Mouse (Mus musculus) embryonic facial prominence, embryonic 11.5 days (tissue): ENCODE results near the gene Wfdc9. TPM values are rescaled to one million over a fixed set of nuclear protein-coding genes. Genes with fewer than 3 reads are reported as not detected.

ENCODE experiments used
- ATAC-seq: fragments of 200-750 bp; cut with Nextera tagmentation; replicated peaks from 2 replicates; pipeline ENCODE4 v1.8.0; 2017; ENCODE audit warnings: low read depth; ENCODE audit not compliant: insufficient number of reproducible peaks, low FRiP score, low TSS enrichment
- DNase-seq: peaks from one replicate; pipeline ENCODE4 v3.0.0-alpha.2; 2015; ENCODE audit warnings: low spot score
- H3K27ac ChIP-seq: fragments of 300-500 bp; sonication (generic); replicated peaks from 2 replicates; pipeline ENCODE4 v1.5.1; 2014; ENCODE audit warnings: mild to moderate bottlenecking, low read depth, low read length, control low read depth
- H3K27me3 ChIP-seq: fragments of 300-500 bp; sonication (generic); 2 replicates; pipeline ENCODE4 v1.6.1; 2014; ENCODE audit warnings: mild to moderate bottlenecking, low read length, moderate library complexity, mixed read lengths; ENCODE audit not compliant: control insufficient read depth, insufficient read depth
- H3K36me3 ChIP-seq: fragments of 300-500 bp; sonication (generic); replicated peaks from 2 replicates; pipeline ENCODE4 v1.6.1; 2014; ENCODE audit warnings: low read depth, mild to moderate bottlenecking, low read length, moderate library complexity, mixed read lengths; ENCODE audit not compliant: control insufficient read depth, insufficient read depth
- H3K4me1 ChIP-seq: fragments of 300-500 bp; sonication (generic); 2 replicates; pipeline ENCODE4 v1.6.1; 2014; ENCODE audit warnings: low read length, mixed read lengths; ENCODE audit not compliant: control insufficient read depth, insufficient read depth
- H3K4me2 ChIP-seq: fragments of 300-500 bp; sonication (generic); 2 replicates; pipeline ENCODE4 v1.6.1; 2014; ENCODE audit warnings: low read depth, mild to moderate bottlenecking, control low read depth, low read length, moderate library complexity
- H3K4me3 ChIP-seq: fragments of 300-500 bp; sonication (generic); 2 replicates; pipeline ENCODE4 v1.5.1; 2014; ENCODE audit warnings: low read depth, low read length, control low read depth
- H3K9ac ChIP-seq: fragments of 300-500 bp; sonication (generic); replicated peaks from 2 replicates; pipeline ENCODE4 v1.6.1; 2014; ENCODE audit warnings: mild to moderate bottlenecking, control low read depth, low read length
- H3K9me3 ChIP-seq: fragments of 300-500 bp; sonication (generic); replicated peaks from 2 replicates; pipeline ENCODE4 v1.6.1; 2016; ENCODE audit warnings: mild to moderate bottlenecking, low read length, inconsistent platforms, mixed read lengths; ENCODE audit not compliant: control insufficient read depth
- WGBS: fragments of 180-500 bp; shearing (Covaris S2); extraction: QIAGEN DNeasy Blood & Tissue Kit; methylation state at CpG from one replicate; pipeline ENCODE4 v1.1.7; 2014; 5-methylcytosine and 5-hydroxymethylcytosine counted together
- polyA plus RNA-seq: library from polyadenylated mRNA; unstranded; fragments of >200 nt; fragmentation: Nextera tagmentation; extraction: Ambion mirVana; gene quantifications from 2 replicates; pipeline ENCODE4 v1.2.1, GENCODE M21; 2014

Wfdc9 gene
- not detected in 2 replicates for polyA plus RNA-seq

DNA sequence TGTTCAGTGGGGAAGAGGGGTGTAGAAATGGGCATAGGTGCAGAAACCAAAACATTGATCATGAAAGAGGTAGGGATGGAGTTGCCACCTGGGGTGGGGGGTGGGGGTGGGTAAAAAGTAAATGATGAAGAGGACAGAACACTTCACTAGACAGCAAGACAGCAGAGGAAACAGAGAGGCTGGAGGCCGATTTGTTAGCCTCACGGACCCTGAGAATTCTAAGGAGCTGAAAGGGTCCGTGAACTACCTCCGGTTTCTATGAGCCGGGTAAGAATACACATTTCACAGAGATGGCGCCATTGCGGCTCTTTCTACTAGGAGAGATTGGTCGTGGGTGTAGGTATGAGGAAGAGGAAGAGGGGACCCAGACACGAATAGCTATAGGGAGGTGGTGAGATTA, at the start of gene Wfdc9:
Wfdc9 (minus strand) TSS at position 101 of the 400 bp plus-strand sequence.
- no peaks in the 10 kb centered on the region for H3K27me3 ChIP-seq
- no peak within 1 kb of the TSS for H3K9ac ChIP-seq
- no peak within 1 kb of the TSS for H3K27ac ChIP-seq
- H3K4me3 ChIP-seq, result no peak within 1 kb of the TSS
- DNase-seq (no peak), ATAC-seq (no peak)
- no peaks in the 10 kb centered on the region for H3K36me3 ChIP-seq
- H3K4me1 ChIP-seq, result no peaks in the 10 kb centered on the region
- H3K9me3 ChIP-seq, result no peaks in the 10 kb centered on the region
- H3K4me2 ChIP-seq, result no peak within 1 kb of the TSS
- WGBS, result 84% methylated on average over 9 of the region's 9 CpGs

DNA sequence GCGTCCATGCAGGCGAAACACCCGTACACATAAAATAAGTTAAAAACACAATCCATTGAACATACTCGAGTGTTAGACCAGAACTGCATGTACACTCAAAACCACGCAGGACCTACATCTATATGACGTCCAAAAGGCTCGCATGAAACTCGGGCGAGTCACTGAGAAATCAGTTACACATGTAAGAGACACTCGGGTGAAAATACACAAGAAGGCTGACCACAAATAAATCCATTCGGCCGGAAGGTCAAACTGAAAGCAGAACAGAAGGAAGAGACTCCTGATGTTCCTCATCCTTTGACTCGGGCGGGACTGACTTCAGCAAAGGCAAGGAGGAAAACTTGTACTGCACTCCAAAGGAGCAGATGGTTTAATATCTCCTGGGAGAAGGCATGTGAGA, 49.6 kb upstream of the Wfdc9 start:
- ATAC-seq (no peak), DNase-seq (no peak)
- H3K9ac ChIP-seq, result no peak overlapping the region
- no peaks in the 10 kb centered on the region for H3K36me3 ChIP-seq
- H3K9me3 ChIP-seq, result no peaks in the 10 kb centered on the region
- no peaks in the 10 kb centered on the region for H3K27me3 ChIP-seq
- 92% methylated on average over 14 of the region's 14 CpGs for WGBS
- no peak overlapping the region for H3K4me3 ChIP-seq
- no peaks in the 10 kb centered on the region for H3K4me1 ChIP-seq
- no peak overlapping the region for H3K4me2 ChIP-seq
- no peak overlapping the region for H3K27ac ChIP-seq

DNA sequence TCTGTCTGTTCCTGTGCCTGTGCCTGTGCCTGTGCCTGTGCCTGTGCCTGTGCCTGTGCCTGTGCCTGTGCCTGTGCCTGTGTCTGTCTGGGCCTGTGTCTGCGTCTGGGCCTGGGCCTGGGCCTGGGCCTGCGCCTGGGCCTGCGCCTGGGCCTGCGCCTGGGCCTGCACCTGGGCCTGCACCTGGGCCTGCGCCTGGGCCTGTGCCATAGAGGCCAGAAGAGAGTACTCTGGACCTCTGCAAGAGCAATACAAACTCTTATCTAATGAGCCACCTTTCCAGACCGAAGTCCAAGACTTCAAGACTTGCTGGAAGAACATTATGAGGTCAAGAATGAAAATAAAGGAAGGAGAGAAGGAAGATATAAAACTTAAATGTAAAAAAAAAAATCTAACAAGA, 48.9 kb upstream of the Wfdc9 start:
- Histone ChIP-seq H3K9me3 (no peaks in the 10 kb centered on the region), H3K4me2 (no peak overlapping the region), H3K4me1 (no peaks in the 10 kb centered on the region), H3K9ac (no peak overlapping the region), H3K27me3 (no peaks in the 10 kb centered on the region), H3K27ac (no peak overlapping the region), H3K4me3 (no peak overlapping the region), H3K36me3 (no peaks in the 10 kb centered on the region)
- DNase-seq (no peak), ATAC-seq (no peak)
- WGBS, result 91% methylated on average over 6 of the region's 6 CpGs

DNA sequence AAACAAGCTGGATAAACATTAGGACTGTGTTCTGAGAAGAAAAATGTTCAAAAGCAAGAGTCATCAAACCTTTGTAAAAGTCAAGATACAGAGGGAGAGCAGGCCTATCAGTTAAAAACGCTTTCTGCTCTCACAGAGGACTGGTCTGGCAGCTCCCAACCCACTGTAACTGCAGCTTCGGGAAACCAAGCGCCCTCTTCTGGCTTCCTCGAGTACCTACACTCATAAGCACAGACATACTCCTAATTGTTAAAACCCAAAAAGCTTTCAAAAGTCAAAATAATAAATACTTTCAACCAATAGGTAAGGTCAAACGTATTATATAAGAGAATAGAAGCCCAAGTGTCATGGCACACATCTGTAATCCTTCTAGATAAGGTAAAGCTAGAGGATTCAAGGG, 47.9 kb upstream of the Wfdc9 start:
- WGBS, result 75% methylated on average over 5 of the region's 5 CpGs
- H3K27ac ChIP-seq, result no peak overlapping the region
- DNase-seq, result no peak

DNA sequence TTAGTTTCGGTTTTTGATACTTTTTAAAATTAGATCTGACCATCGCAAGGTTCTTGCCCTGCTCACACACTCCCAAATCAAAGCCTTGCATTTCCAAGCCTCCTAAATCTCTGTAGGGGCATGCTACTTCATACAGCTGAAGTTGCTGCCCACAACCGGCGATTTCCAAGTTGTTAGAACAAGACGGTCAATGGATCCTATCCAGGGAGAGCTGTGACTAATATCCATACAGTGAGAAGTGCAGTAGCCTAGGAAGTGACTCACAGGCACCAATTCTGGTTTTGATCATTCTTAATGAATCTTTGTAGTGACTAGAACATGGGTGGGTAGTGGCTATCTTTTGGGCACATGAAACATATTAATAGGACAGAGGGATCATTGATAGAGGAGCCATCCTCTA, 45.4 kb upstream of the Wfdc9 start:
- H3K4me1 ChIP-seq, result no peaks in the 10 kb centered on the region
- no peaks in the 10 kb centered on the region for H3K27me3 ChIP-seq
- H3K9me3 ChIP-seq, result no peaks in the 10 kb centered on the region
- DNase-seq (no peak), ATAC-seq (no peak)
- H3K4me2 ChIP-seq, result no peak overlapping the region
- H3K9ac ChIP-seq, result no peak overlapping the region
- H3K4me3 ChIP-seq, result no peak overlapping the region
- WGBS, result 91% methylated on average over 5 of the region's 5 CpGs
- H3K27ac ChIP-seq, result no peak overlapping the region
- H3K36me3 ChIP-seq, result no peaks in the 10 kb centered on the region

More for the DNA sequence above, 47.9 kb upstream of the Wfdc9 start:
- ATAC-seq, result no peak
- H3K36me3 ChIP-seq, result no peaks in the 10 kb centered on the region
- H3K4me3 ChIP-seq, result no peak overlapping the region
- H3K9me3 ChIP-seq, result no peaks in the 10 kb centered on the region
- H3K4me1 ChIP-seq, result no peaks in the 10 kb centered on the region
- no peak overlapping the region for H3K4me2 ChIP-seq
- no peak overlapping the region for H3K9ac ChIP-seq
- H3K27me3 ChIP-seq, result no peaks in the 10 kb centered on the region

DNA sequence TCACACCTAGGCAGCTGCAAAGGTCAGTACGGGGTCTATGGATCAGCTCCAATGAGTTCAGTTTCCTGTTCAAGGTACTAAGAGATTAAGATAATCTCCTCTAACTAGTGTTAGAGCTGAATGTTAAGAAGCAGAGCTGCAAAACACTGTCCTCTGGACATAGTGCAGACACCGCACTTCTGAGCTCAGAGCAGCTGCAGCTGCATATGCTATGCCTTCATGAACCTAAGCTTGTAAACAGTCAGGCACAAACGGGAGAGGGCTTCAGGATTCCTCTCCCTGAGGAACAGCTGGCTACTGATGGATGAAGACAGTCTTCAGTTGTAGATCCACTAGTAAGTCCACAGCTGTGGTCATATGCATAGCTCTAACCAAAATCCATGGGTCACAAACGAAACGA, 44.6 kb upstream of the Wfdc9 start:
- no peak for ATAC-seq
- Histone ChIP-seq H3K4me1 (no peaks in the 10 kb centered on the region), H3K4me3 (no peak overlapping the region), H3K27ac (no peak overlapping the region), H3K36me3 (no peaks in the 10 kb centered on the region), H3K9ac (no peak overlapping the region), H3K4me2 (no peak overlapping the region), H3K9me3 (no peaks in the 10 kb centered on the region), H3K27me3 (no peaks in the 10 kb centered on the region)
- 80% methylated on average over 5 of the region's 5 CpGs for WGBS
- no peak for DNase-seq

DNA sequence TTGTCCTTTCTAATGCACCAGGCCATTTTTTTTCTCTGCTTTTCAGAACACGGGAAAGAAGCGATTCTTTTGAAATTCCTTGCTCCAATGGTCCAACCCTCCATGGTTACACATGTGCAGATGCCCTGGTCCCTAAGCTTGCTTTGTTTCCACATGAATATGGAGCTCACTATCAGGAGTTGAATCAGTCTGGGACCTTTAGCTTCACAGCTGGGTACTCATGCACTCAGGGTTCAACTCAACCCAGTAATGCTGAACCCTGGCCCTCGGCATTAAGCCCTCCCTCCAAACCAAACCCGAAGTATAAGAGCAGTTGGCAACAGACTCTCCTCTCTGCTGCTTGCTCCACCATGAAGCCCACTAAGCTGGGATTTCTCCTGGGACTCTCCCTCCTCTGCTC, 41.8 kb upstream of the Wfdc9 start, which contains the start of gene Spint4:
Spint4 (plus strand) TSS at position 301 of the 400 bp plus-strand sequence.
- Histone ChIP-seq H3K9me3 (no peaks in the 10 kb centered on the region), H3K4me1 (no peaks in the 10 kb centered on the region), H3K27me3 (no peaks in the 10 kb centered on the region), H3K4me2 (no peak within 1 kb of the TSS), H3K27ac (no peak within 1 kb of the TSS), H3K4me3 (no peak within 1 kb of the TSS), H3K9ac (no peak within 1 kb of the TSS), H3K36me3 (no peaks in the 10 kb centered on the region)
- DNase-seq (no peak), ATAC-seq (no peak)
- WGBS, result 81% methylated on average over 4 of the region's 4 CpGs

DNA sequence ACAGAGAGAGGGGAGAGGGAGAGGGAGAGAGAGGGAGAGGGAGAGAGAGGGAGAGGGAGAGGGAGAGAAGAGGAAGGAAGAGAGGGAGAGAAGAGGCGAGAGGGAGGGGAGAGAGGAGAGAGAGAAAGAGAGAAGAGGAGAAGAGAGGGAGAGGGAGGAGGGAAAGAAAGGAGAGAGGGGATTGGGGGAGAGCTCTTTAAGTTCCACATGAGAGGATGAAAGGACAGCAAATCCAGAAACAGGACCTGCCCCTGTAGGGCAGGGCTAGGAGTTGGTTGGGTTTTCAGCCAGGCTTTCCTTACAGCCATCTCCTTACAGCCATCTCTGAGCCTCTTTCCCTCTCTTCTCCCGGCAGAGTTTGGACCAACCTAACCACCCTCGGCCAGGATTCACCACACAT, 28.4 kb upstream of the Wfdc9 start, which contains the start of gene Wfdc13:
Wfdc13 (plus strand) TSS at position 301 of the 400 bp plus-strand sequence.
- DNase-seq (no peak), ATAC-seq (no peak)
- H3K27me3 ChIP-seq, result no peaks in the 10 kb centered on the region
- H3K4me3 ChIP-seq, result no peak within 1 kb of the TSS
- no peaks in the 10 kb centered on the region for H3K4me1 ChIP-seq
- no peak within 1 kb of the TSS for H3K27ac ChIP-seq
- H3K9me3 ChIP-seq, result no peaks in the 10 kb centered on the region
- H3K9ac ChIP-seq, result no peak within 1 kb of the TSS
- H3K36me3 ChIP-seq, result no peaks in the 10 kb centered on the region
- no peak within 1 kb of the TSS for H3K4me2 ChIP-seq
- WGBS, result 72% methylated on average over 2 of the region's 3 CpGs
